Mouse (Mus musculus) activated CD4-positive, CD25-positive, alpha-beta regulatory T cell, adult 4 months (primary cell): ENCODE results near the gene Ndufa6. TPM values are rescaled to one million over a fixed set of nuclear protein-coding genes. Genes with fewer than 3 reads are reported as not detected.
A peak's percentile ranks its signal among the peaks of the same experiment; 100 is the strongest.
"Not testable (repeated sequence)": the region's sequence is repeated elsewhere in the genome, so short reads cannot be mapped to it uniquely, and the experiment has no call there.

Experiments used
- ATAC-seq: one replicate; pipeline ENCODE4 v1.8.0; 2017
- polyA plus RNA-seq, 2 experiments: library from polyadenylated mRNA; unstranded; fragments of 100-300 nt; shearing (Covaris generic); gene quantifications; one replicate each; pipeline ENCODE4 v1.2.1; 2017

Gene Ndufa6
- polyA plus RNA-seq: 100 to 1,000 TPM; 486 to 595 TPM

DNA sequence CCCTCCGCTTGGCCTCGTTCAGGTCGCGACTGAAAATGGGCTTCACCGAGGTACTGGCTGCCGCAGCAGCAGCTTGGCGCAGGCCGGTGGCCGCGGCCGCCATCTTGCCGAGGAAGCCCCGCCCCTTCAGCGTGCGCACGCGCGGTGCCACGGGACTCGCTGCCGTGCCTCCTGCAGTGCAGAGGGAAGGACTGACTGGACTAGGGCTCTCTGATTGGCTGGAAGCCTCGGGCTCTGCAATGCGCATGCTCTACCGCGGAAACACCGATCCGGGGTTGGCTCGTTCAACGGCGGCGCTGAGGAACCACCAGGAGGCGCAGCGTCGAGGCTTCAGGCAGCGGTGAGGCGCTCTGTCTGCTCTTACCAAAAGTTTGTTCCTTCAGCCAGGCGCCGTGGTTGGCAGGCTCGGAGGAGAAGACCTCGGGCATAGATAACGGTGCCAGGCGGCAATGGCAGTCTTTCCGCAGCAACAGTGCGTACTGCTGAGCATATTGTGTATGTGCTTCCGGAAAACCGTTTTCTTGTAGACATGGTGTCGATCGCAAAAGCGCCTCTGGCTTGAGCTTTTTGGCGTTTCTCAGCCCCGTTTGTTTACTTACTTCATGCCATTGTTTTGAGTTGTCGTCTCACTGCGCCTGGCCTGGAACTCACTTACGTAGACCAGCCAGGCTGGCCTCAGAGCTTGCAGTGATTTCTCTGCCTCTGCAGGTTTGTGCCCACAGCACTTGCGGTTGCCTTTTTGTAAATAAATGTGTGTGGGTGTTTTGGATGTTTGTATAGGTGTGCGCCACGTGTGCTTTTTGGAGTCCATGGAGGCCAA lies at the start of gene Ndufa6:
Gene Ndufa6, minus strand, starts transcription at position 197 of the 820 bp plus-strand sequence.
- ATAC-seq: peak; percentile 98

GRCm38 (mm10) chr15:82403606-82404005 lies 49.5 kb upstream of the Ndufa6 start:
- no peak for ATAC-seq

DNA sequence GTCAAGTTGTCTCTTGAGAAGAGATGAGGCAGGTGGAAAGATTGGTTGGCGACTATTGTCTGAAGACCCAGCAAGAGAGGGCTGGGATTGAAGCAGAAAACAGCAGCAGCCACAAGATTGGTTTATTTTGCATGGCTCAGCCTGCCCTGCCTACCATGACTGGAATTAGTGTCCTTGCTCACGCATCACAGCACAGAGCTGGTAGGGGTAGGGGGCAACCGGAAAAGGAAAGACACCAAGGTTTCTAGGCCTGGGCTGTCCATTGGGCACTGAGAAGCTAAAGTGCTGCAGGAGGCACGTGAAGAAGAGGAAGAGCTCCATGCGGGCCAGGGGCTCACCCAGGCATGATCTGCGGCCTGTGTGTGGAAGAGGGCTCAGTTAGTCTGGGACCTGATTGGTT lies 48.6 kb upstream of the Ndufa6 start:
- ATAC-seq: no peak

GRCm38 (mm10) chr15:82402106-82402505 lies 48.0 kb upstream of the Ndufa6 start:
- no peak for ATAC-seq

DNA sequence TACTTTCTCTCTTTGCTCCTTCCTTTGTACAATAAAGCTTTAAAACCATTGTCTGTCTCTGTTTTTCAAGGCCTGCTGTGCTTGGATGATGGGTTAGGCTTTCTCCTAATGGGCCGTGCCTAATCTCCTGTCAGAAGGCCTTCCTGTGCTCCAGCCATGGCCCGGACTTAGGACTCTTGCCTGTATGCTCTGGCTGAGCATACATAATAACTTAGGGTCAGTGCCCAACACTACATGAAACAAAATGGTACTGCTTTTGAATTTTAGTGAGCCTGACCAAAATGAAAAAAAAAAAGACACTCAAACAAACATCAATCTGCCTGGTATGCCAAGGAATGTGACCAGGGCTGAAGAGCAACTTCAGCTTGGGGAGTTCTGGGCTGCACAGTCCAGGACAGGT lies 47.4 kb upstream of the Ndufa6 start:
- ATAC-seq: no peak

- ATAC-seq: not testable (repeated sequence)
Observed at GRCm38 (mm10) chr15:82395955-82396354, 41.8 kb upstream of the Ndufa6 start.

DNA sequence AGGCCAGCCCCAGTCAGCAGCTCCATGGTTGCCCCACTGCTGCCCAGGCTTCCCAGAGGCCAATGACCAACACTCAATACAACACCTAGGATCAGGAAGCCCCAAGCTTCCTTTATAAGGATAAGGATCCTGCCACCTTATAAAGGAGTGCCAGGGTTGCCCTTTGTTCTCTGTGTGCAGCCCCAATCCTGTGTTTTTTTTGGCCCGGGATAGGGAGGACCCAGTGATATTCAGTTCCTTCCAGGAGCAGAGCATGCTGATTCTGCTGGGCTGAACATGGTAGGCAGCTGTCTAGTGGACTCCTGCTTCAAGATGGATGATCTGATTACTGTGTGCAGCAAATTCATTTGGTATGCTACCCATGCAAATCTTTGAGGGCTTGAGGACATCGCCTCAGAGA lies 39.8 kb upstream of the Ndufa6 start, which contains the start of gene Cyp2d11:
Gene Cyp2d11, minus strand, starts transcription at position 101 of the 400 bp plus-strand sequence.
- ATAC-seq: not testable (repeated sequence)

GRCm38 (mm10) chr15:82389916-82390315 lies 35.8 kb upstream of the Ndufa6 start:
- not testable (repeated sequence) for ATAC-seq

GRCm38 (mm10) chr15:82385729-82386128 lies 31.6 kb upstream of the Ndufa6 start:
- no peak for ATAC-seq

DNA sequence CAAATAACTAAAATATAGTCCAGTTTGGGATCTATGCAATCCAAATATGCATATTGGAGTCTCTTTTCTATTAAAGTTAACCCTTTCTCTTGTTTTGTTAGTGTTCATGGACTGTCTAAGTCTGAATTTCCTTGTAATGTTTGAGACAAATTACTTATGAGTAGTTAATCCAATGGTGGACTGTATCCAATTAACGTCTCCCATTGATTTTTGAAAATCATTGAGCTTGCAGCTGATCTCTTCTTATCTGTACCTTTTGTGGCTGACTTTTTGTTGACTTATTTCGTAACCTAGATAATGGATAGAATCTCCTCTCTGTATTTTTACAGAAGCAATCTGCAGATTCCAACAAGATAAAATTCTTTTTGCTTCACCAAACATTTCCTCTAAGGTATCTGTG lies 28.3 kb upstream of the Ndufa6 start:
- ATAC-seq: no peak

DNA sequence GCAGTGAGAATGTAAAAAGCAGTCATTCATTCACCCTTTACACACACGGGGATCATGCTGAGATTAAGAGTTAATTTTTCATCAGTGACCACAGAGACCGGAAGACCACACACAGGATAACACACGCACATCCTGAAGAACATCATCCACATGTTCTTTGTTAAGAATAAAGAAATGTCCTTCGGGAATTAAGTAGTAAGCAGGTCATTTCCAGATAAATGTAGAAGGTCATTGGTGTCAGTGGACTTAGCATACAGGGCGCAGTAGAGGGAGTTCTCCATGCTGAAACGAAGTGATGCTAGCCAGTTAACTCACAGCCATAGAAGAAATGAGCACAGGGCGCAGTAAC lies 26.6 kb upstream of the Ndufa6 start:
- ATAC-seq: no peak

DNA sequence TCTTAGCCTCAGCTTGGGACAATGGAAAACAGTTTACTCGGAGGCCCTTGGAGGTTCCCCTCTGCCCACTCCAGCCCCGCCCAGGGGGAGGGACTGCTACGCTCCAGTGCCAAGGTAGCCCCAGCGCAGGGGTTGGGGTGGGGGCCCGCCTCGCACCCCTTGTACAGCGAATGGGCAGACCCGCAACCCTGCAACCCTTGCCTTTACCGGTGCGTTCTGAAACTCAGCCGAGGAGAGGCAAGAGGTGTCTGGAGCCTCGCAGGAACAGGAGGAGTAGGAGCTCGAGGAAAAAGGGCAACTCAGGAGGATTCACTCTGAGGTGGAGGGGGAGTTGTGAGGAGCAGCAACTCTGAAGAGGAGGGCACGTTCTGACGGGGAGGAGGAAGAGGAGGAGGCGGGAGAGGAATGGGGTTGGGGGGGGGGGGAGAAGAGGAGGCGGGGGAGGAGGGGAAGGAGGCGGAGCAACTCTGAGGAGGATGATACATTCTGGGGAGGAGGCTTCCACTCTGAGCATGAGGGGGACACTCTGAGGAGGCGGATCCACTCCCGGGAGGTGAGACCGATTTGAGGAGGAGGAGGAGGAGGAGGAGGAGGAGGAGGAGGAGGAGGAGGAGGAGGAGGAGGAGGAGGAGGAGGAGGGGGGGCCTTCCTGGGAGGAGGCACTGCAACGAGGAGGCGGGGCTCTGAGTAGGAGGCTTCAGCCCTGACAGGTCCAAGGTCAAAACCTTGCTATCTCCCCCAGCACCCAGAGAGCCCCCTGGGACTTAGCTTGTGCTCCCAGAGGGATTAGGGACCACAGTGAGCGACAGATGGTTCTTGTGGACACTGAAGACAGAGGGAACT lies 26.0 kb upstream of the Ndufa6 start, which contains the start of gene Cyp2d22:
Gene Cyp2d22, minus strand, starts transcription at position 390 of the 843 bp plus-strand sequence.
- ATAC-seq: peak; percentile 43

DNA sequence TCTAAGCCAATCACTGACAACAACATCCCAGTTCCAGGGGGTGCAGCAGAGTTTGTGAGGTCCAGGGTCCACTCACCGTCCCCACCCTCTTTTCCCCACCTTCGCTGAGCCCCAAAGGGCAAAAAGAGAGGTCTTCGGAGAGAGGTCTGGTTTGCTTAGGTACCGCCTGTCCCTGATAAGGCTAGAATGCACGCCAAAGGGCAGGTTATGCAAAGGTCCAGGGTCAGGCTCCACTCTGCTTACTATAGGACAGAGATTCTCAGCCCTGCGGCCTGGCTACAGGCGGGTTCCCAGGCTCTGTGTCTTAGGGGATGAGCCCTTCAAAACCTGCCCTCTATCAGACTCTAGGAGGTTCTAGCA lies 25.4 kb upstream of the Ndufa6 start:
- ATAC-seq: no peak

- no peak for ATAC-seq
Observed at GRCm38 (mm10) chr15:82378261-82379180, 24.4 kb upstream of the Ndufa6 start.

- ATAC-seq: no peak
Observed at GRCm38 (mm10) chr15:82377701-82378100, 23.6 kb upstream of the Ndufa6 start.

GRCm38 (mm10) chr15:82376393-82377138 lies 22.4 kb upstream of the Ndufa6 start:
- ATAC-seq: no peak

GRCm38 (mm10) chr15:82375855-82376254 lies 21.7 kb upstream of the Ndufa6 start:
- ATAC-seq: no peak

GRCm38 (mm10) chr15:82374437-82374836 lies 20.3 kb upstream of the Ndufa6 start:
- no peak for ATAC-seq

GRCm38 (mm10) chr15:82372991-82373390 lies 18.9 kb upstream of the Ndufa6 start:
- ATAC-seq: no peak

DNA sequence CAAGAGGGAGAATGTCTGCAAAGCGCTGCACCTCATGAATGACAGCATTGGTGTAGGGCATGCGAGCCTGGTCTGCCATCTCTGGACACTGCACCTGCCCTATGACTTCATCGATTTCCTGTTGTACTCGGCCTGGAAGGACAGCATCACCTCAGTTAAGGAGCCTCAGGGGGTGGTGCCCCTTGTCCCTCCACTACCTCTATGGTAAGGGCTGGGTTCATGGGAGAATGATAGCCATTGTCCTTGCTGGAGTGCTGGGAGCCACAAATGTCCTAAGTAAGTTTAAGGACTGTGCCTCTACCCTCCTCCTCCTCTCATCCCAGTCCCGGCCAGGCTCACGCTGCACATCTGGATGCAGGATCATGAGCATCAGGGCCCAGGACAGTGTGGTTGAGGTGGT lies 18.3 kb upstream of the Ndufa6 start:
- ATAC-seq: no peak

DNA sequence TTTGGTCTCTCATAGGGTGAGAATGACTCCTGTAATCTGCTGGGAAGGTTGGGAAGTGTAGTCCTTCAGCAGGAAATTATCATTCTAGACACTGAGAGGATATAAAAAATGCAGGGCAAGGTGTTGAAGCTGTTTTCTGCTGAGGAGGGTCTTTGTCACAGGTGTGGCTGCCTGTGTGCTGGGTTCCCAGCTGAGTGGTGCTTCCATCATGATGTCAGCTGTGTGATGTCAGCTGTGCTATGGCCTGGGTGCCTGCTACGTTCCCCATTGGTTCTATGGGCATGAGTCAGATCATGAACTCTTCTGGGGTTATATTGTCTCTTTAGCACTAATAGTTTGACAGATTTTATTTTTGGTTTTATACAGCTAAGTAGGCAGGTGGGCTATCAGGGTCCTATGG lies 14.7 kb upstream of the Ndufa6 start:
- no peak for ATAC-seq

GRCm38 (mm10) chr15:82368146-82368545 lies 14.0 kb upstream of the Ndufa6 start:
- ATAC-seq: no peak
